ENCODE assay signal across 18 mouse cellular contexts in genomic region chr13:102103161-102103560, GRCm38 (mm10).
DNase-seq lines count a peak whose midpoint lies in the region; ATAC-seq and TF ChIP-seq lines count a peak whose summit lies in the region.
"Had no signal": no experiment of that assay in that cellular context is flagged by ENCODE, and none has a peak within 500 bp of the region (broad histone marks: within the 10 kb centered on the region; RNA-seq: fewer than 3 reads in every experiment).

No protein-coding gene starts in this region.

- no peak for ATAC-seq in Patski
- peak; percentile 86 for ATAC-seq in megakaryocyte-erythroid progenitor cell, adult 5-6 weeks (replicated peaks; ENCODE audit: low FRiP score, low TSS enrichment, poor library complexity, severe bottlenecking)
- no peak for ATAC-seq in forebrain, embryonic 15.5 days (replicated peaks)
- ATAC-seq: midbrain, embryonic 15.5 days had no signal

- H3K36me3 ChIP-seq in forebrain, embryonic 15.5 days: no peaks in the 10 kb centered on the region
- H3K36me3 ChIP-seq: heart, embryonic 15.5 days; hindbrain, embryonic 10.5 days; midbrain, embryonic 15.5 days; neural tube, embryonic 12.5 days had no signal

- TF ChIP-seq CTCF in Patski (IDR thresholded peaks at IDR 0.05): no peak

- no peak overlapping the region for H3K27ac ChIP-seq in forebrain, embryonic 15.5 days (replicated peaks)
- H3K27ac ChIP-seq: heart, embryonic 15.5 days; hindbrain, embryonic 10.5 days; kidney, postnatal 0 days; midbrain, embryonic 15.5 days; neural tube, embryonic 12.5 days had no signal

- POLR2A ChIA-PET in Patski (lab: Charles Lee): no interaction called here

- H3K4me3 ChIP-seq in forebrain, embryonic 15.5 days: no peak overlapping the region
- H3K4me3 ChIP-seq: heart, embryonic 15.5 days; hindbrain, embryonic 10.5 days; midbrain, embryonic 15.5 days; neural tube, embryonic 12.5 days had no signal

- peak; percentile 11 to 22 for DNase-seq in cerebellum, postnatal 14 days
- no peak for DNase-seq in cerebellum, adult 9-11 months
- peak; percentile 21 to 59 for DNase-seq in lung, adult 18-20 months
- no peak for DNase-seq in lung, postnatal 10 days
- peak; percentile 35 for DNase-seq in Patski (ENCODE audit: low read depth, low spot score)
- no peak for DNase-seq in frontal cortex, postnatal 14 days (ENCODE audit: low spot score in 2 of 2)
- DNase-seq: adrenal gland, adult 2 months; cerebellum, adult 9-10 months; retina, postnatal 1 day; thymus, postnatal 14 days had no signal

- 67% methylated on average over 1 of the region's 1 CpGs for WGBS in forebrain, embryonic 15.5 days

- H3K9ac ChIP-seq in forebrain, embryonic 15.5 days (replicated peaks): no peak overlapping the region
- H3K9ac ChIP-seq: heart, embryonic 15.5 days; midbrain, embryonic 15.5 days; neural tube, embryonic 12.5 days had no signal

- in situ Hi-C loops in Patski (cut with MboI; ENCODE audit: low pct_unique_long_range_greater_than_20kb): no loop called here

- CTCF ChIA-PET in Patski (lab: Charles Lee): interaction anchor here (0.6 to 1.9 kb wide), 2 partner anchors 9 to 86 kb away, joined by 3 to 4 read pairs; no protein-coding TSS in a partner anchor

- H3K27me3 ChIP-seq in Patski: no peaks in the 10 kb centered on the region
- no peaks in the 10 kb centered on the region for H3K27me3 ChIP-seq in forebrain, embryonic 15.5 days
- H3K27me3 ChIP-seq: heart, embryonic 15.5 days; midbrain, embryonic 15.5 days; neural tube, embryonic 12.5 days had no signal

- no peaks in the 10 kb centered on the region for H3K9me3 ChIP-seq in forebrain, embryonic 15.5 days
- H3K9me3 ChIP-seq: heart, embryonic 15.5 days; hindbrain, embryonic 10.5 days; midbrain, embryonic 15.5 days; neural tube, embryonic 12.5 days had no signal

- no peak overlapping the region for H3K4me2 ChIP-seq in forebrain, embryonic 15.5 days (replicated peaks)
- H3K4me2 ChIP-seq: heart, embryonic 15.5 days; liver, embryonic 11.5 days; midbrain, embryonic 15.5 days; neural tube, embryonic 12.5 days had no signal

- H3K4me1 ChIP-seq in forebrain, embryonic 15.5 days: no peaks in the 10 kb centered on the region
- H3K4me1 ChIP-seq: heart, embryonic 15.5 days; hindbrain, embryonic 10.5 days; midbrain, embryonic 15.5 days; neural tube, embryonic 12.5 days had no signal

Comparison
In these comparisons a context has a peak if more than half of its experiments do, and no peak if none do; other contexts are left out.
1. DNase-seq: peak in cerebellum, postnatal 14 days (2 of 2), lung, adult 18-20 months (2 of 2) and Patski (single experiment); none in cerebellum, adult 9-11 months (single experiment), lung, postnatal 10 days (single experiment) and frontal cortex, postnatal 14 days (0 of 2).